Mouse (Mus musculus) fat pad, adult 2 months (tissue): ENCODE results near the gene Safb2.

Experiments
- DNase-seq: peaks from one replicate; pipeline ENCODE4 v3.0.0-alpha.2; 2011; ENCODE audit warnings: low read depth, low spot score; ENCODE audit errors: extremely low read depth

The Safb2 gene

DNA sequence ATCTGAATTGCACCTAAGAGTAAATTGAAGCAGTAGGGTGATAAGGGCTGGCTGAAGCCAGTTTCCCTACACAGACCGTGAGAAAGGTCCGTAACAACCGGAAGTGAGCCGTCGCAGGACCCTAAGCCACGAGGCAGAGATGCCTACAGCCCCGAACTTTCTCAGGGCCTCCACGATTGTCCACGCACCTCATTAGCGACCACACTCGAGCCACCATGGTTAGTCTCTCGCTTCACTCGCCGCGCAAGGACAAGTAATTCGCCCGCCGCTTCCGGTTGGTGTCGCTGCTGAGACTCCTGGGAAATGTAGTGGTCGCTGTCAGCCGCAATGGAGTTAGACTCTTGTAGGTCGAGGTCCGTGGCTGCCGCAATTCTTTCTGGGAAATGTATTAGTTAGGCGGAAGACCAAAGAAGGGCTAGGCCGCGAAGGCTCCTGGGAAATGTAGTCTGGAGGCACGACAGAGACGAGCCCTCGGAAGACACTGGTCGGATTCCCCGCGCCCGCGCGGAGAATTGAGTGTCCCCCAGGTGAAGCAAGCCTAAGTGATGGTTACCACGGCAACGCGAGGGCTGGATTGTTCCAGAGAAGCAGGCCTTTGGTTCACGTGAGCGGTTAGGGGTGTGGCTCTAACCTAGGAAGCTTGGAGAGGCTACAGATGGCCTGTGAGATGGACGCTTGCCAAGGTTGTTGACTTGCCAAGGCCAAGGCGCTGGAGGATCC is 25.2 kb upstream of the Safb2 start, which contains the start of gene 2410015M20Rik:
TSS of gene 2410015M20Rik (minus strand) at position 320 of the 720 bp plus-strand sequence.
- DNase-seq, result peak; percentile 88

DNA sequence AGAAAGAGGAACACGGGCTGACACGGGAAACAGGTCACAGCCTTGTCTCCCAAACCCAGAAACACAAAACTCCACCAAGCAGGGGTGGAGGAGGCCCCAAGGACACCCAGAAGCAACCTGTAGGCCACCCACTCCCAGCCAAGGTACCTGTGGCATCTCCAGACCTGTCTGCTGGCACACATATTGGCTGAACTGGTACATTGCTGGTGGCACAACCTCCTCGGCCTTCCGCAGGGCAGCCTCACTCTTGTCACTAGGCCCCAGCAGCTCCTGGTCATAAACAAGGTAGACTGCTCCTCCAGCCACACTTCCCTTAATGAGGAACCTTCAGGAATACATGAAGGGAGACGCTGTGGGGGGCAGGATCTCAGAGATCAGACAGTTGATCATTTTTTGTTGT is 24.3 kb upstream of the Safb2 start:
- DNase-seq, result no peak

DNA sequence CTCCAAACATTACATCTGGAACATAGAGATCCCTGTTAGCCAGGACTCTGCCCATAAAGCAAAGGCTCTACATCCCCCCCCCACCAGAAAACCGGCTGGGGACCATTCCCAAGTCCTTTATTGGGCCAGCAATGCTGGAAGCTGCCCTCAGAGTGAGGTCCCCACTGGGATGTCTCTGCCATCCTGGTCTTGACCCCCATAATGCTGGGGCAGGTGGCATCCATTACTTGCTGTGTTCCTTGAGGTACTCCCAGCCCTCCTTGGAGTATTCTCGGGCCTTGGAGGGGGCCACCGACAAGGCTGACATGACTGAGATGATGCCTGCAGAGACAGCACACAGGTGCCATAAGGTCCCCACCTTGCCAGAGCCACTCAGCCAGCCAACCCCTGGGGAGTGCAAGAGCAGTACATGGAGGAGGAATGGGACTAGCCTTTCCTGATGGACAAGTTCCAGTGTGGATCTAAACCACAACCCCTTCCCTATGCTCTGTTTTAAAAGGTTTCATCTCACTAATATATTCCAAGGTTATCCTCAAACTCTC is 23.2 kb upstream of the Safb2 start:
- DNase-seq, result no peak

DNA sequence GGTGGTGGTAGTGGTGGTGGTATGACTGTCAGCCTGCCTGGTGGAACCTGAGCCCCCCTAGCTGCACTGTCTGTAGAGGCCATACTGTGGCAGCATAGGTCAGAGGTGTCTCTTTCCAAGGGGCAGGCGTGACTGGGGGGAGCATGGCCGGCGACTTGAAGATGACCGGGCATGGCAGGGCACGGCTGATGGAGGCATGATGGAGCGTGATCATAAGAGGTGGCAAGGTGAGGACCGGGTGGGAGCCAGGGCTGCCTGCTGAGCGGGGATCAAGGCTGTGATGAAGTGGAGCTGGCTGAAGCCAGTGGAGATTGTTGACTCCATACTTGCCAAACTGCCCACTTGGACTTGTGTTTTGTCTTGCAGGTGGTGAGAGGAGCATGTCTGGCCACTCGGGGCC is 21.0 kb upstream of the Safb2 start:
- no peak for DNase-seq

DNA sequence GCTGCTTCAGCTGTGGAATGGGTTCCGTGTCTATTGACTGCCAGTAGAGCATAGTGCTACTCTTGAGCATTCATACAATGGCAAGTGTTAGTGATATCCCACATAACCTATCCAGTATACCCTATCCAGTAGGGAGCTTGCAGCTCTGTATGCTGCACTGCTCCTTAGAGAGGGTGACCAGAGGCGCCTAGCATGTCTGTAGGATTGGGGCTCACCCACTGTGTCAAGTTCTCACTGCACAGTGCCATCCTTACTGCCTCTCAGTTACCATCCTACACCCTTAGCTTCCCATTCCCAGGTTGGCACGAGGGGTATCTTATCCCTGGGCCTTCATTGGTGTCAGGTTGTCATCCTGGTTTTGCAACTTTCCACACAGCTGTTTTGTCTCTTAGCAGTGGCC is 20.0 kb upstream of the Safb2 start:
- DNase-seq, result no peak

DNA sequence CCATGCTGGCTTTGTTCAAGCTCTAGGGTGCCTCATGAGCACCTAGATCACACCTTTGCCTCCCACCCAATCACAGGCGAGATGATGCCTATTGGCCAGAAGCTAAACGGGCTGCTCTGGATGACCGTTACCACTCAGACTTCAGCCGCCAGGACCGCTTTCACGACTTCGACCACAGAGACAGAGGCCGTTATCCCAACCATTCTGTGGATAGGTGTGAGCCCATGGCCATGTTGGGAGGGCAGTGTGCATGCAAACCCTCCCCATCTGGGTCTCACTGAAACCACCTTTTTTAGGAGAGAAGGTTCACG is 19.6 kb upstream of the Safb2 start:
- no peak for DNase-seq

DNA sequence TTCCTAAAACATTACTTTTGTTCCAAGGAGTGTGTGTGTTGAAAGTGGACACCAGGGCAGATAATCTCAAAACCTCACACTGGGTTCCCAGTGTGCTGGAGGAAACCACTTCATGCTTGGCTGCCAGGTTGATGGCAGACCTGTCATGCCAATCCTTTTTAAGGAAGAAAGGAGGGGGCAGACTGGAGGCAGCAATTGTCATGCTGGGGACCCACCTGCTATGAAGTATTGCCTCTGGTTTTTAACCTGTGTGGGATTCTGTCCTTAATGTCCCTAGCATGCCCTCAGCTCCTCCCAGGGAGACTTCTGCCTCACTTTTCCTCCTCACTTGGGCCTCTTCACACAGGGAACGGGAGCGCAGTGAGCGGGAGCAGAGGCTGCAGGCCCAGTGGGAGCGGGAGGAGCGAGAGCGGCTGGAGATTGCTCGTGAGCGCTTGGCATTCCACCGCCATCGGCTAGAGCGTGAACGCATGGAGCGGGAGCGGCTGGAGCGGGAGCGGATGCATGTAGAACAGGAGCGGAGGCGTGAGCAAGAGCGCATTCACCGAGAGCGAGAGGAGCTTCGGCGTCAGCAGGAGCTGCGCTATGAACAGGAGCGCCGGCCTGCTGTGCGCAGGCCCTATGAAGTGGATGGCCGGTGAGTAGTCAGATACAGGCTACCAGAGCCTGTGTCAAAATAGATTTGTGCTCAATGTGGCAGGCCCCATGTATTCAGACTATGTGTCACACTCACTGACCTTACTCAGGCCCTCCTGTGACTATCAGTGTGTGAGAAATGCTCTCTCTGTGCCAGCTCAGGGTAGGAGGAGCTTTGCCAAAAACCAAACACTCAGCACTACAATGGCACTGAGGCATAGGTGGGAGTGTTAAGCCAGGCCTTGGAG is 19.0 kb upstream of the Safb2 start:
- no peak for DNase-seq

DNA sequence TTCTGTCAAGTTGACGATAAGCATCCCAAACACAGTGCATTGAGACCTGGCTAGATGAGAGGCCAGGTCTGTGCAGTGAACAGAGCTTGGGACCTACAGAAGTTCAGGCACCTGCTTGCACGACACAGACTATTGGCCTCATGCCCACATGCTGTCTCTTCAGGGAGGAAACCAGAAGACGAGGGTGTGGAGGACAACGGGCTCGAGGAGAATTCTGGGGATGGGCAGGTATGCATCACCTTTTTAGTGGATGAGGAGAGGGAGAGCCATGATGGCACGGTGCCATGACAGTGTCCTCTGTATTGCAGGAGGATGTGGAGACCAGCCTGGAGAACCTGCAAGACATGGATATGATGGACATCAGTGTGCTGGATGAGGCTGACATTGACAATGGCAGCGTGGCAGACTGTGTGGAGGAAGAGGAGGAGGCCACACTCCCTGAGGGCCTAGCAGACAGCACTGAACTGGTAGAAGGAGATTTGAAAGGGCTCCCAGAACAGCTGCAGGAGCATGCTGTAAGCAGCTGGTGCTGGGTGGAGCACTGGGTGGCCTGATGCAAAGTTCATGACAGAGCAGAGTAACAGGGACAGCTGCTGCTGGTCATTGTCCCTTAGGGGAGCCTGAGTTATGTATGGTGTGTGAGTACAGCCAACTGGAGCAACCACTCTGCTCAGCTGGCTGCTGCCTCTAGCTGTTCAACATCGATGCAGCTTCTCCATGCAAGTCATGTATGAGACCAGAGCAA is 9.3 kb upstream of the Safb2 start:
- no peak for DNase-seq

DNA sequence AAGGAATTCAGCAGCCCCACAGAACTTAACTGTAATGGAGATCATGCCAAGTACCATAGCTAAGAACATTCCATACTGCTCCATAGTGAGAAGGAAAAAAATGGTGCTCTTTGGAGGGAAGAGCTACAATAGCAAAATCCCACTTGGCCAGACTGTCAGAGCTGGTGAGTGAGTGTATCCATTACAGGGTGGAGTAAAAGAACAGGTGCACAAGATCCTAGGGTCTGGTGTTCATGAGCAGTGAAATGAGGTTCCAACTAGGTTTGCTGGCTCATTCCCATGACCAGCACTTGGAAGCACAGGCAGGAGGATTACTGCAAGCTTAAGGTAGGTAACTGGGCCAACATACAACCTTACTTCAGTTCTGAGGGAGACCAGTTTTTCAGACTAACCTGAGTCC is 8.2 kb upstream of the Safb2 start:
- DNase-seq, result no peak

DNA sequence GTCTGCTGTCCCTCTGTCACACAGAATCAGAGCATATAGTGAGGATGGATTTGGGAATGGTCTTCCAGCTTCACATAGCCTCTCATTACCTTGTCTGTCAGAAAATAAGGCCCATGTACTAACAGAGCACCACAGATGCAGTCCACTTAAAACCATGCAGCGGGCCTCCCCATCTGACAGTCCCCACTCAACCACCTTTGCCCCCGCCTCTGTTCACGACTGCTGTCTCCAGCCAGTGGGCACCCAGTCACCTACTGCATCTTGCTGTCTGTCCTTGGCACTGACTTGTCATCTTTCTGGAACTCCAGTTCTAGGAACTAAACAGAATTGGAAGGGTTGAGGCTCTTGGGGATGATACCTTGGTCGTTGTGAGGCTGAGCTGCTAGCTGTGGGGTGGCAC is 4.5 kb upstream of the Safb2 start:
- DNase-seq, result no peak

DNA sequence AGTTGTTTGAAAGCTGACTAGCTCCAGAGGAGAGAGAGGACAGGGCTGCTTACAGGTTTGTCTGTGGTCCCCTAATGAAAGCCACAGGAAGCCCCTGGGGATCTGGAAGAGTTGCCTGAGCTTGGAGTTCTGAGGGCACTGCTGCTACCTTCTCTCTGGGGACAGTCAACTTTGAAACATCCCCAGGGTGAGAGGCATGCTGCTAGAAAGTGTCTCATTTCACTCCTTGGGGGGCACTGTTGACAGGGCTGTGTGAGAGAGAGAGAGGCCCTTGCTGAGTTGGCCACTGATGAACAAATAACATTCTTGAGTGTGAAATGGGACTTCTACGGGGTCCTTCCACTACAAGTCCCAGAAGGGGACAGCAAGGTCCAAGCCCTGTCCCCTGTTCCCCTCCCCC is 3.4 kb upstream of the Safb2 start:
- DNase-seq, result no peak

DNA sequence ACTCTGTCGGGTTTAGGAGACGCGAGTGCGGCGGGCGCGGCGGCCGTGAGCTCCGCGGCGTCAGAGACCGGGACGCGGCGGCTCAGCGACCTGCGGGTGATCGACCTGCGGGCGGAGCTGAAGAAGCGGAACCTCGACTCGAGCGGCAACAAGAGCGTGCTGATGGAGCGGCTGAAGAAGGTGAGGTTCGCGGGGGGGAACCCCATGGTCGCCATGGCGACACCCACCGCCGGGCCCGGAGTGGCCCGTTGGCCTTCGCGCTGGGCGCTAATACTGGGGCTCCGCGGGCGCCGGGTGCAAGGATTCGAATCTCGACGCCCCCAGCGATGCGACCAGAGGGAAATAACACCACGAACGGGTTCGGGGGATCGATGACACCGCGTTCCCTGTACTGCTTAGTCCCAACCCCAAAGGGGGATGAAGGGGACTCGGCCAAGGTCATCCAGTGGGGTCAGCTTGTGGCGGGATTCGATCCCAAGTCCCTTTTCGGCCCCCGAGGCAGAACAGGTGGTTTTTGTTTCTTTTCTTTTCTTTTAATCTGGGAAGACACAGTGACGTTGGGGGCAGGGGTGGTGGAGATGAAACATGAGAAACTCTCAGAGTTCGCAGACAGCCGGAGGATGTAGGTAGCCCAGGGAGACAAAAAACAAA is 911 bp upstream of the Safb2 start:
- DNase-seq, result no peak

DNA sequence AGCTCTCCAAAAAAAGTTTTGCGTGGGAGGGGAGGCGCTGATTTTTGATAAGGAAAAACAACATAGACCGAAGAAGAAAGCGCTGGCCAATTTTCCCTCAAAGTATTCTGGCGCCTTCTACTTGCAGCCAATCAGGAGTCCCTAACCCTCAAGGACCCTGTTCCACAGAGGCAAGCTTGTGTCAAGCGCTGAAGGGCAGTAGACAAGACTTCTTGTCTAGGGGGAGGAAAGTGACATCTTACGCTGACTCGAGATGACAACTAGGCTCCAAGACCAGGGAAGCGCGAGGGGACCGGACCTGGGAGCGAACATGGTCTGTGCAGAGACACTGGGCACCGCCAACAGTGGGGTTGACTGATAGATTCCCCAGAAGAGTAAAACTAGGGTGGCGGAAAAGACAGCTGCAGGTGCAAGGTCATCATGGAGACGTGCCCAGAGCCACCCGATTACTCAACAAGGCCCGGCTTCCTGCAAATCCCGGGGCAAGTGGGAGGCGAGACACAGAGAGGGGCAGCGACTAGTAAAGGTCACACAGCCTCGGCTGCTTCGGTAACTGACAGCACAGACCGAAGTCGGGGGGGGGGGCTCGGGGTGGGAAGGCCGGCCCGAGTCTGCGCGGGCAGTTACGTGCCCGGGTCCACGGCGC is 651 bp downstream of the Safb2 start:
- no peak for DNase-seq

DNA sequence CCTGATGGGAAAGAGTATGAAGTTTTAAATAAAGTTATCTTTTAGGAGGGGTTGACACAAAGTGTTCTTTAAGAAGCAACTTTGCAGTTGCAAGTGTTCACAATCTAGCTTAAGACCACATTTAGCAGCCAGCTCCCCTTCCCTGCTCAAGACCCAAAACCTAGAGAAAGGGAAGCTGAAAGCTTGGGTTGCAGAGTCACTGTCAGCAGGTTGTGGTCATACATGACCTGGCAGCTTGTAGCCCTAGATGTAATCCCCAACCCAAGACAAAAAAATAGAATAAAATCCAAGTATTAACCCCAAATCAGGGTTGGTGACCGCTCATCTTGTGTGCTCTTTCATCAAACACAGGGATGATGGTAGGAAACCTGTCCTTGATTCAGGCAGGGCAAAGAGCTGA is 1.3 kb downstream of the Safb2 start:
- no peak for DNase-seq

DNA sequence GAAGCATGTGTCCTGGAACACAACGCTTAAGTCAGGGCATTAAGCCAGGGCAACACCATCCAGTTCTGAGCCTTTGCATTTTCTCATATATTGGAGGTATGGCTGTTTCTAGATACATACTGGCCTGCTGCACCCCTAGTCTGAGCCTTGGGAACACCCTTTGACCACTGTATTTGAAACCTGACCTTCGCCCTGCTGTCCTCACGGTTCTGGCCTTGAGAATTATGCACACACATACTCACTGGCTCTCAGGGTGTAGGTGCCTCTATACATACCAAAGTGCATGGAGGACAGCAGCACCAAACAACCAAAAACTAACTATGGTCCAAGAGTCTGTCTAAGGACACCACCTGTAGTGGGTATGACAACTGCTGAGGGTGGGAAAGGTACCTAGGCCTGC is 11.4 kb downstream of the Safb2 start:
- no peak for DNase-seq

DNA sequence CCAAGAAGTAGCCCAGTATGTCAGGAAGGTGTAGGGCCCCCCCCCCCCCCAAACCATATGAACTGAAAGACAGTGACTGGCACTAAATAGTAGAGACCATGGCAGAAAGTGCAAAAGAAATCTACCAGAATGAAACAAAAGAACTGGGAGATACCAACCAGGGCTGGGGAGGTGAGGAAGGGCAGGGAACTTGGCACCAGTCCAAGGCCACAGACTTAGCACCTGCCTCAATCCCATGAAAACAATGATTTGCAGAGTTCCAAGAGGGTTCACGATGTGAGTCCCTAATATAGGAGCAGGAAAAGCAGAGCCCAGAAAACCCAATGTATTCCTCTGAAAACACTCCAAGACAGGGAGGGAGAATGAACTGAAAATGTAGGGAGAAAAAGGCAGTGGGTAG is 12.2 kb downstream of the Safb2 start:
- no peak for DNase-seq

DNA sequence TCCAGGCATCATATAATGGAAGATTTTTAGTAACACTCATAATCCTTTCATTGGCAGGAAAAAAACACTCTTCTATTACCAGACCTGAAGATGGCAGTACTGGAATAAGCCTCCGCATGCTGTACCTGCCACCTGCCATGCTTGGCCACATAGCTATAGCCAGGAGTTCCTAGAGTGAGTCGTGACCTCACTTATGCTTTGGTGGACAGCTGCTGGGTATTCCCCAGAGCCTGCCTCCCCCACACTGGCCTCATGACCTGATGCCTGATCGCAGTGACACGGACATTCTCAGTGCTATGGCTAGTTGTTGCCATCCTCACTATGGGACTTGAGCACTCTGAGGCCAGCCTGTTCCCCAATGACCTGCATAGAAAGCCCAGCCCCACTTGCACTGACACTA is 14.1 kb downstream of the Safb2 start:
- no peak for DNase-seq

DNA sequence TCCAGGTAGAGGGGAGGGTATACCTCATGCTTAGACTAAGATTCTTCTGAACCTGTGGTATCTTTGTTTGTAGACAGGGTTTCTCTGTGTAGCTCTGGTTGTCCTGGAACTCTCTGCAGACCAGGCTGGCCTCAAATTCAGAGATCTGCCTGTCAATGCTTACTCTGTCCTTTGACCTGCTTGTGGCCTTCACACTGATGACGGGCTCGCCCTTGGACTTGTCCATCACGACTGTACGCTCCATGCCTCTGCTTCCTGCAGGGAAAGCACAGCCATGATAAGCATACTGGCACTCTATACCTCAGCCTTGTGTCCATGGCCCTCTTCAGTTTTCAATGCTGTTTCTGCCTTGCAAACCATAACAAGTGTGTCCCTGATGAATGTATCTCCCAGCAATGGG is 17.0 kb downstream of the Safb2 start:
- no peak for DNase-seq

DNA sequence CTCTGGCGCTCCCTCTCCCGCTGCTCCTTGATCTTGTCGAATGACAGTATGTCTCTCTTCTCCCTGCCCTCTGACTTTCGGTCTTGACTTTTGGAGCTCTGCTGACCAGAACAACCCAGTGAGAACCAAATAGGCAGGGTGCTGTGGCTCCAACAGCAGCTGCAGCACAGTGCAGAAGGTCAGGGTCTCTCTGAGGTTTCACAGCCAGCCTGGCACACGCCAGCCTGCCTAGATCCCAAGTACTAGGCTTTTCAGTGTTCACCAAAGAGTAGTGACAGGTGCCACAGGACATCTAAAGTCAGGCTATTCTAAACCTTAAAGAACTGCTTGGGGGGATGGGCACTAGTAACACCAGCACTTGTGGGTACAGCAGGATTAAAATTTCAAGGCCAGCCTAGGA is 17.5 kb downstream of the Safb2 start:
- DNase-seq, result no peak

DNA sequence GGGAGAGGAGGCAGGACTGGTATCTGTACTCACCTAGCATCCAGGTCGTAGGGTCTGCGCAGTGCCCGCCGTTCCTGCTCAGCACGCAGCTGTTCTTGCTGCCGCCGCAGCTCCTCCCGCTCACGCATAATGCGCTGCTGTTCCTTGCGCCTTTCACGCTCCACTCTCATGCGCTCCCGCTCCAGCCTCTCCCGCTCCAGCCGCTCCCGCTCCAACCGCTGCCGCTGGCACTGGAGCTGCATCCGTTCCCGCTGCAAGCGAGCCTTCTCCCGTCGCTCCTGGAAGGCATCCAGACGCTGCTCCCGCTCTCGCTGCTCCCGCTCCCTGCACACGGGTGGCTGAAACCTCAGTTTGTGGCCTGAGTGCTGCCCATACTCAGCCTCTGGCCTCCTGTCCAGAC is 18.1 kb downstream of the Safb2 start:
- no peak for DNase-seq

DNA sequence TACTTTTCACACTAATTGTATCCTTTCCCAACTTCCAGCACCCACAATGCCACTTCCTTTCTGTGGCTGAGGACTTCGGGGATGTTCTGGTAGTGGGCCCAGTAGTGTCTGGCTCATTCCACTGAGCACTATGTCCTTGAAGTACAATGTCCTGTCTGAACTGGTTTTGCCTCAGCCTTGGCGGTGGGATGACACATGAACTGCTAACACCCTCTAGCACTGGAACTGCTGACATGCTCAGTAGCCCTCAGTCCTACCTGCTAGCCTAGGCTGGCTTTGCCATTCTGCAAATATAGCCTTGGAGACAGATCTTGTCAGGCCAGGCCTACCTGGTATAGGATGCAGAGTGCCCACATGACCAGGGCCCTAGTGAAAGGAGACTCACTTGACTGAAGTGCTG is 22.5 kb downstream of the Safb2 start:
- no peak for DNase-seq
